Mouse (Mus musculus): ENCODE measurements at regions not wholly inside any gene's neighbourhood (a gene's known extent, or its start where the extent isn't known, plus 50 kb on each side); places are given as distances from the start of the nearest gene placed in this dataset.

- DNase-seq (ENCODE audit: low spot score in 2 of 2), result no peak
Observed at GRCm38 (mm10) chr17:45292883-45293282, 140.7 kb downstream of the Cdc5l start.

GRCm38 (mm10) chr17:45291052-45291451 lies 142.5 kb downstream of the Cdc5l start:
- DNase-seq (ENCODE audit: low spot score in 2 of 2), result no peak

- DNase-seq (ENCODE audit: low spot score in 2 of 2), result no peak
Observed at GRCm38 (mm10) chr17:45285621-45286189, 147.8 kb downstream of the Cdc5l start.

- no peak for DNase-seq (ENCODE audit: low spot score in 2 of 2)
Observed at GRCm38 (mm10) chr17:45281554-45281953, 152.0 kb downstream of the Cdc5l start.

GRCm38 (mm10) chr17:45279811-45280205 lies 153.7 kb downstream of the Cdc5l start:
- no peak for DNase-seq (ENCODE audit: low spot score in 2 of 2)

- no peak for DNase-seq (ENCODE audit: low spot score in 2 of 2)
Observed at GRCm38 (mm10) chr17:45279075-45279810, 154.3 kb downstream of the Cdc5l start.

GRCm38 (mm10) chr17:45277516-45277915 lies 156.0 kb downstream of the Cdc5l start:
- DNase-seq (ENCODE audit: low spot score in 2 of 2), result no peak

GRCm38 (mm10) chr17:45276686-45277405 lies 156.7 kb downstream of the Cdc5l start:
- no peak for DNase-seq (ENCODE audit: low spot score in 2 of 2)

- DNase-seq (ENCODE audit: low spot score in 2 of 2), result no peak
Observed at GRCm38 (mm10) chr17:45274894-45275293, 158.6 kb downstream of the Cdc5l start.

- DNase-seq (ENCODE audit: low spot score in 2 of 2), result no peak
Observed at GRCm38 (mm10) chr17:45266776-45267175, 166.8 kb downstream of the Cdc5l start.

- no peak for DNase-seq (ENCODE audit: low spot score in 2 of 2)
Observed at GRCm38 (mm10) chr17:45265587-45265986, 167.9 kb downstream of the Cdc5l start.

GRCm38 (mm10) chr17:45264434-45264833 lies 169.1 kb downstream of the Cdc5l start:
- no peak for DNase-seq (ENCODE audit: low spot score in 2 of 2)

GRCm38 (mm10) chr17:45260421-45260820 lies 173.1 kb downstream of the Cdc5l start:
- DNase-seq (ENCODE audit: low spot score in 2 of 2), result no peak

- no peak for DNase-seq (ENCODE audit: low spot score in 2 of 2)
Observed at GRCm38 (mm10) chr17:45258007-45258406, 175.5 kb downstream of the Cdc5l start.

- no peak for DNase-seq (ENCODE audit: low spot score in 2 of 2)
Observed at GRCm38 (mm10) chr17:45252593-45253230, 180.8 kb downstream of the Cdc5l start.

- peak; percentile 37 to 77 for DNase-seq (ENCODE audit: low spot score in 2 of 2)
Observed at GRCm38 (mm10) chr17:45251034-45251730, 182.4 kb downstream of the Cdc5l start.

- DNase-seq (ENCODE audit: low spot score in 2 of 2), result no peak
Observed at GRCm38 (mm10) chr17:45250450-45250849, 183.1 kb downstream of the Cdc5l start.

GRCm38 (mm10) chr17:45247142-45248137 lies 186.1 kb downstream of the Cdc5l start:
- no peak for DNase-seq (ENCODE audit: low spot score in 2 of 2)

- no peak for DNase-seq (ENCODE audit: low spot score in 2 of 2)
Observed at GRCm38 (mm10) chr17:45244870-45245269, 188.7 kb downstream of the Cdc5l start.

GRCm38 (mm10) chr17:45243103-45243502 lies 190.4 kb downstream of the Cdc5l start:
- DNase-seq (ENCODE audit: low spot score in 2 of 2), result no peak
